Mouse (Mus musculus) limb, embryonic 13.5 days (tissue): ENCODE data around the gene Irx2. TPM values are rescaled to one million over a fixed set of nuclear protein-coding genes. Genes with fewer than 3 reads are reported as not detected.

Experiments
- ATAC-seq: fragments of 200-750 bp; cut with Nextera tagmentation; 2 replicates; pipeline ENCODE4 v1.8.0; 2017; ENCODE audit warnings: low read depth, moderate number of reproducible peaks, moderate TSS enrichment; ENCODE audit not compliant: low FRiP score
- H3K27ac ChIP-seq: fragments of 300-500 bp; sonication (generic); 2 replicates; pipeline ENCODE4 v1.5.1; 2015; ENCODE audit warnings: inconsistent platforms, mild to moderate bottlenecking, moderate library complexity
- H3K27me3 ChIP-seq: fragments of 300-500 bp; sonication (generic); 2 replicates; pipeline ENCODE4 v1.6.1; 2015; ENCODE audit warnings: mild to moderate bottlenecking, inconsistent platforms
- H3K36me3 ChIP-seq: fragments of 300-500 bp; sonication (generic); 2 replicates; pipeline ENCODE4 v1.6.1; 2015; ENCODE audit warnings: inconsistent platforms, mild to moderate bottlenecking, moderate library complexity
- H3K4me1 ChIP-seq: fragments of 300-500 bp; sonication (generic); 2 replicates; pipeline ENCODE4 v1.6.1; 2015; ENCODE audit warnings: inconsistent platforms
- H3K4me2 ChIP-seq: fragments of 300-500 bp; sonication (generic); replicated peaks from 2 replicates; pipeline ENCODE4 v1.6.1; 2015; ENCODE audit warnings: inconsistent platforms, mild to moderate bottlenecking, moderate library complexity
- H3K4me3 ChIP-seq: fragments of 300-500 bp; sonication (generic); 2 replicates; pipeline ENCODE4 v1.5.1; 2015; ENCODE audit warnings: moderate library complexity, mild to moderate bottlenecking, inconsistent platforms
- H3K9ac ChIP-seq: fragments of 300-500 bp; sonication (generic); 2 replicates; pipeline ENCODE4 v1.6.1; 2015; ENCODE audit warnings: mild to moderate bottlenecking, inconsistent platforms
- H3K9me3 ChIP-seq: fragments of 300-500 bp; sonication (generic); 2 replicates; pipeline ENCODE4 v1.6.1; 2016; ENCODE audit warnings: inconsistent platforms
- WGBS: fragments of 180-500 bp; shearing (Covaris S2); methylation state at CpG from one replicate; pipeline ENCODE4 v1.1.7; 2015; 5-methylcytosine and 5-hydroxymethylcytosine counted together
- polyA plus RNA-seq: library from polyadenylated mRNA; unstranded; fragments of >200 nt; fragmentation: Nextera tagmentation; extraction: Ambion mirVana; gene quantifications from 2 replicates; pipeline ENCODE4 v1.2.1, GENCODE M21; 2015

Gene Irx2
- polyA plus RNA-seq, 1 experiment from 2014 or later: 14.1 TPM

DNA sequence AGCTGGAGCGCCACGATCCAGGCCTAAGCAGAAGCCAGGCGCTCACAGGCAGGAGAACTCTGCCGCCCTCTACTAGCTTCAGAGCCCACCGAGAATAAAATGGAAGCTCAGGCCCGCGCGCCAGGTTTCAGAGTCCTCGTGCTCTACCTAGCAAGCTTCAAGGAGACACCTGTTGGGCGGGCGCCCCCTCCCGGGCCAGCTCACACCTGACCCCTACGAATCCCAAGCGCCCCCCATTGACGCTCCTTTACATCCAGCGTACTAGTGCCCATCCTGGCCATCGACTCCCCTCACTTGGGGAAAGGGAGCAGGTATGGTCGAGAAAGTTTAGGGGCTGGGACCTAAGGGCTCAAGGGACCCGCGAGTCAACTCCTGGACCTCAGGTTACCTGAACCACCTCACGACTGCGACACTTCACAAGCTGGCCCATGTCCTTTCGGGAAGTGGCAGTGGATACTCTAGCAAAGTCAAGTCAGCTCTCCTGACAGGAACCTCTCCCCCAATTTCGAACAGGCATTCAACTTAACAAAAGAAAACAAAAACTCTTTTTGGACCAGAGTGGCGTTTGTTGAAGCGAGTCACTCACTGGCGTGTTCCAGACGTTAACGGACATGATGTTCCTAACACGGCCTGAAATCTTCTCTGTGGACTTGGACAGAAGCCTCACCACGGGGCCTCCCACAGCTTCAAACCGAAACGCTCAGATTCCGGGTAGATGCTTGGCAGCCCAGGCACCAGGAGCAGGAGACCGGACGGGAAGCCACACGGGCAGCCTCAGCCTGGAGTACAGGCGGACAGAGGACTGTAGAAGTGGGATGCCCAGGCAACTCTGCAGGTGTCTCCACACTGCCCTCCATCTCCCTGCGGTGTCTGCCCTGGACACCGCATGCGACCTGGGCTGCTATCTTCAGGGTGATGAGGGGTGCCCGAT lies 964 bp upstream of the Irx2 start:
- H3K27me3 ChIP-seq: peaks cover 99% of the 10 kb centered on the region
- ATAC-seq: peak; percentile 9; the same call in 1 of the 2 replicates
- no peaks in the 10 kb centered on the region for H3K9me3 ChIP-seq
- H3K36me3 ChIP-seq: no peaks in the 10 kb centered on the region
- 1% methylated on average over 42 of the region's 42 CpGs for WGBS
- H3K4me3 ChIP-seq: peak overlapping the region; percentile 63
- peak overlapping the region; percentile 88 for H3K4me2 ChIP-seq
- peak overlapping the region; percentile 76 for H3K9ac ChIP-seq
- peaks cover 54% of the 10 kb centered on the region for H3K4me1 ChIP-seq
- H3K27ac ChIP-seq: no peak overlapping the region

DNA sequence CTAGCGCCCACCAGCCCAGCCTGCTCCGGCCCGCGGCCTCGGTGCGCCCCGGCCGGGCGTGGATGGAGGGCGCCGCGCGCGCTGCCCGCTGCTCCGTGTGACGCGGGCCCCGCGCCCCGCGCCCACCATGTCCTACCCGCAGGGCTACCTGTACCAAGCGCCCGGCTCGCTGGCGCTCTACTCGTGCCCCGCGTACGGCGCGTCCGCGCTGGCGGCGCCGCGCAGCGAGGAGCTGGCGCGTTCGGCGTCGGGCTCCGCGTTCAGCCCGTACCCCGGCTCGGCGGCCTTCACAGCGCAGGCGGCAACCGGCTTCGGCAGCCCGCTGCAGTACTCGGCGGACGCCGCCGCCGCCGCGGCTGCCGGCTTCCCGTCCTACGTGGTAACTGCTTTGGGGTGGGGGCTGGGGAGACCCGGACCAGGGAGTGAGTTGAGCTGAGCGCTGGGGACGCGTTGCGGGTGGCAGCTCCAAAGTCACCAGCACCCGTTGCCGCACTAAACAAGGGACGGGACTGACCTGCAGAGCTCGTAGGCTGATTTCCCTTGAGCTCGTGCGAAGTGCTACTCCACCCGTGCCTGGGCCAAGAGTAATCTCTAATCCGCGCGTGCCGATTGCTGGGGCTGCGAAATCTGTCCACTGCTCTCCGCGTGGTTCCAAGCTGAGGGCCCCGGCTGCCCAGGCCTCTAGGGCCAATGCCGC lies 463 bp downstream of the Irx2 start:
- WGBS: under 1% methylated on average over 70 of the region's 88 CpGs
- H3K27me3 ChIP-seq: peaks cover 98% of the 10 kb centered on the region
- H3K9me3 ChIP-seq: no peaks in the 10 kb centered on the region
- H3K27ac ChIP-seq: 0 out of 2 replicates have a peak overlapping the region, but pooled peaks have one; percentile 39
- peak overlapping the region; percentile 76 for H3K9ac ChIP-seq
- peak overlapping the region; percentile 88 for H3K4me2 ChIP-seq
- H3K4me3 ChIP-seq: peak overlapping the region; percentile 63
- peaks cover 46% of the 10 kb centered on the region for H3K4me1 ChIP-seq
- H3K36me3 ChIP-seq: no peaks in the 10 kb centered on the region
- ATAC-seq: peak; percentile 1; the same call in 1 of the 2 replicates

DNA sequence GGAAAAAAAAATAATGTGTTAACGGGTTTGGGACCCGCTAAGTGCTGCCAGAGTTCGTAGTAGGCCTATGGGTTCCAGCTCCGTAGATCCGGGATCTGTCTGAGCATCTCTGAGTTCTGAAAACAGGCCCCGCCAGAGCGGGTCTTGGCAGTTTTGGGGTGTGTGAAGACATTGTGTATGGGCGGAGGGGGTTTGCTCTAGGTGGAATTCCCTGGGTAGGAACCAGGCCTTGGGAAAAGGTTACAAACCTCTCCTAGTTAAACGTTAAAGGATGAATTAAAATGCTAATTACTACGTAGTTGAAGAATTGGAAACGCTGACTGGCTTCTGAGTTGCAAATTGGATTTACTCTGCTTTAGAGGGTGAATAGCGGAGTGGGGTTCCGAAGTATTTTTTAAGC lies 1.2 kb downstream of the Irx2 start:
- H3K9me3 ChIP-seq: no peaks in the 10 kb centered on the region
- no peaks in the 10 kb centered on the region for H3K36me3 ChIP-seq
- H3K27me3 ChIP-seq: peaks cover 98% of the 10 kb centered on the region
- H3K4me1 ChIP-seq: peaks cover 40% of the 10 kb centered on the region
- no peak for ATAC-seq
- 1% methylated on average over 13 of the region's 13 CpGs for WGBS
- peak overlapping the region; percentile 88 for H3K4me2 ChIP-seq
- H3K27ac ChIP-seq: no peak overlapping the region
- peak overlapping the region; percentile 63 for H3K4me3 ChIP-seq
- H3K9ac ChIP-seq: peak overlapping the region; percentile 48

DNA sequence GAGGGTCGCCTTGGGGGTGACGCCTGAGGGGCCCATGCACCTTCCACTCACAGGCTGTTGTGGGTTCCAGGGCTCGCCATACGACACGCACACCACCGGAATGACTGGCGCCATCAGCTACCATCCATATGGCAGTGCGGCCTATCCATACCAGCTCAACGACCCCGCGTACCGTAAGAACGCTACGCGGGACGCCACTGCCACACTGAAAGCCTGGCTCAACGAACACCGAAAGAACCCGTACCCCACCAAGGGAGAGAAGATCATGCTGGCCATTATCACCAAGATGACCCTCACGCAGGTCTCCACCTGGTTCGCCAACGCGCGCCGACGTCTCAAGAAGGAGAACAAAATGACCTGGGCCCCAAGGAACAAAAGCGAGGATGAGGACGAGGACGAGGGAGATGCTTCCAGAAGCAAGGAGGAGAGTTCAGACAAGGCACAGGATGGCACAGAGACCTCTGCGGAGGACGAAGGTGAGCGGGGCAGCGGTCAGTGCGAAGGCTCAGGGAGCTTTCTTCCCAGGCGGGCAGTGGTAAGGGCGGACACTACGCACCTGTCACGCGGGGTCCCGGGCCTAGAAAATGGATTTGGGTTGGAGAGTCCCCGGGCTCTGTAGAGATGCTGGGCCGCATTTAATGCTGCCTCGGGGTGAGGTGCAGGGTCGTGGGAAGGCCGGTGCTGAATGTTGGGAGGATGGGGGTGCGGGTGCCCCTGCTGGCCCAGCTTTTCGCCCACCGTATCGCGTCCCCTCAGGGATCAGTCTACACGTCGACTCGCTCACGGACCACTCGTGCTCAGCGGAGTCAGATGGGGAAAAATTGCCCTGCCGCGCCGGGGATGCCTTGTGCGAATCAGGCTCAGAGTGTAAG lies 2.1 kb downstream of the Irx2 start:
- H3K4me2 ChIP-seq: peak overlapping the region; percentile 88
- no peak for ATAC-seq
- no peak overlapping the region for H3K27ac ChIP-seq
- H3K4me1 ChIP-seq: peaks cover 40% of the 10 kb centered on the region
- H3K27me3 ChIP-seq: peaks cover 98% of the 10 kb centered on the region
- H3K9me3 ChIP-seq: no peaks in the 10 kb centered on the region
- no peaks in the 10 kb centered on the region for H3K36me3 ChIP-seq
- peak overlapping the region; percentile 63 for H3K4me3 ChIP-seq
- WGBS: 2% methylated on average over 59 of the region's 60 CpGs
- peak overlapping the region; percentile 59 for H3K9ac ChIP-seq

DNA sequence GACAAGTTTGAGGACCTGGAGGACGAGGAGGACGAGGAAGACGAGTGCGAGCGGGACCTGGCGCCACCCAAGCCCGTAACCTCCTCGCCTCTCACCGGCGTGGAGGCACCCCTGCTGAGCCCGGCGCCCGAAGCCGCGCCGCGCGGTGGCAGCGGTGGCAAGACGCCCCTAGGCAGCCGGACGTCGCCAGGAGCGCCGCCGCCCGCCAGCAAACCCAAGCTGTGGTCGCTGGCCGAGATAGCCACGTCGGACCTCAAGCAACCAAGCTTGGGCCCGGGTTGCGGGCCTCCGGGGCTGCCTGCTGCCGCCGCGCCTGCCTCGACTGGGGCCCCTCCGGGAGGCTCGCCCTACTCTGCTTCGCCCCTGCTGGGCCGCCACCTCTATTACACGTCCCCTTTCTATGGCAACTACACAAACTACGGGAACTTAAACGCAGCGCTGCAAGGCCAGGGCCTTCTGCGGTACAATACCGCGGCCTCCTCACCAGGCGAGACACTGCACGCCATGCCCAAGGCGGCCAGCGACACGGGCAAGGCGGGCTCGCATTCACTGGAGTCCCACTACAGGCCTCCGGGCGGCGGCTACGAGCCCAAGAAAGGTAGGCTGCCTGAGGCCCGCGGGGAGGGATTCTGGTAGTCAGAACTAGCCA lies 2.9 kb downstream of the Irx2 start:
- peak overlapping the region; percentile 59 for H3K9ac ChIP-seq
- H3K27me3 ChIP-seq: peaks cover 96% of the 10 kb centered on the region
- H3K4me1 ChIP-seq: peaks cover 40% of the 10 kb centered on the region
- no peak overlapping the region for H3K27ac ChIP-seq
- peak overlapping the region; percentile 88 for H3K4me2 ChIP-seq
- no peak for ATAC-seq
- WGBS: 1% methylated on average over 62 of the region's 62 CpGs
- peak overlapping the region; percentile 63 for H3K4me3 ChIP-seq
- H3K9me3 ChIP-seq: no peaks in the 10 kb centered on the region
- no peaks in the 10 kb centered on the region for H3K36me3 ChIP-seq

DNA sequence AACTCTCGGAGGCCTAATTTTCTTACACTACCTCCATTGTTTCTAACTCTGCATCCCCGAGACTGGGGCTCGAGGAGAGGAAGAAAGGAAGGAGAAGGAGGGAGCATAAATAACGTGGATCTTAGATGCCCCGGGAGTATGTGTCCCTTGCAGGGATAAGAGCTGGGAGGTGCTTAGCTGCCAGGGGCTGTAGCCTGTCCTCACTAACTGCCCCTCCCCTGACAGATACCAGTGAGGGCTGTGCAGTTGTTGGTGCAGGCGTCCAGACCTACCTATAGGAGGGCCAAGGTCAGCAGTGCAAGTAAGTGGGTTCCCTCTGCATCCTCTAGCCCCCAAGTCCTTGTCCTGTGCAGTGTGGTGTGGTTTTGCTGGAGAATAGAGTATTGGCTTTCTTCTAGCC lies 3.7 kb downstream of the Irx2 start:
- Histone ChIP-seq H3K4me2 (peak overlapping the region; percentile 88), H3K9ac (0 out of 2 replicates have a peak overlapping the region, but pooled peaks have one; percentile 31), H3K27me3 (peaks cover 94% of the 10 kb centered on the region), H3K4me3 (peak overlapping the region; percentile 63), H3K4me1 (peaks cover 37% of the 10 kb centered on the region), H3K36me3 (no peaks in the 10 kb centered on the region), H3K27ac (no peak overlapping the region), H3K9me3 (no peaks in the 10 kb centered on the region)
- 13% methylated on average over 6 of the region's 6 CpGs for WGBS
- no peak for ATAC-seq

DNA sequence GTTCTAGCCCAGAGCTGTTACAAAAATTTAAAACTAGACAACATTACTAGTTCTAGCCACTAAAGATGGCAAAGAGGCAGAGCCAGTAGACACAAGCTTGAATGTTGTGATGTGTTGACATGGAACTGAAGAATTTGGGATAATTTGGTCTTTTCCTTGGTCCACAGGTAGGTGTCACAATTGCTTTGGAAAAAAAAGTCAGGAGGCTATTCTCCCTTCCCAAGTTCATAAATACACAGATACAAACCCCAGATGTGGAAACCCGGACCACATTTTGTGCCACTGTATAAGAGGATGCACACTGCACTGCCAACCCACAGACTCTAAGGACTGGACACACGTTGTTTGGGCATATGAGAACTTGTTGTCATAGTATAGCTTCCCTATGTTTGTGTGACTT lies 4.5 kb downstream of the Irx2 start:
- peak overlapping the region; percentile 63; the same call in 1 of the 2 replicates for H3K4me3 ChIP-seq
- 16% methylated on average over 2 of the region's 2 CpGs for WGBS
- H3K27me3 ChIP-seq: peaks cover 94% of the 10 kb centered on the region
- H3K9me3 ChIP-seq: no peaks in the 10 kb centered on the region
- H3K4me2 ChIP-seq: peak overlapping the region; percentile 88
- no peak overlapping the region for H3K9ac ChIP-seq
- H3K4me1 ChIP-seq: peaks cover 30% of the 10 kb centered on the region
- ATAC-seq: no peak
- no peaks in the 10 kb centered on the region for H3K36me3 ChIP-seq
- H3K27ac ChIP-seq: no peak overlapping the region

DNA sequence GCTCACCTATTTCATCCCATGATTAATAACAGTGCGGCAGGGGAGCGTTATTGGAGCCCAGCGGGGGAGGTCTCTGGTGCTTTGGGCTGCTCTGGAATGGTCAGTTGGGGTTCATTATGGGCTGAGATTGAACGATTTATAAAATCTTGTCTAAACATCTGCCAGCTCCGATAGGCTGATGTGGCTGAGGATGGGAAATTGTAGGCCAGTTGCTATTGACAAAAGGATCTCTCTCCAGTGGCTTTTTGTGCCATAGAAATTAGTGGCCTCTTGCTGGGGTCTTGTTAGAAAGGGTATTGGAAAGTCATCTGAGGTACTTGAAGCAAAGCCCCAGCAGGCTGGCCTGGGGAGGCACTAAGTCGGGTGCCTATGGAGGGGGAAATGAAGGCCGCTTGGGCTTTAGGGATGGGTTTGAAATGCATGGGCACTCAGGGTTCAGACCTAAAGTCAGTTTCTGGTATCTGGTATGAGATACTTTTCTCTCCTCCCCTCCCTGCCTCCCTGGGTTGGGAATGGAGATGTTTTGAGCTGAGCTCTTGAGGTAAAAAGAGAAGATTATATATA lies 6.2 kb downstream of the Irx2 start:
- Histone ChIP-seq H3K4me2 (no peak overlapping the region), H3K36me3 (no peaks in the 10 kb centered on the region), H3K4me3 (no peak overlapping the region), H3K27me3 (peaks cover 95% of the 10 kb centered on the region), H3K9ac (no peak overlapping the region), H3K9me3 (no peaks in the 10 kb centered on the region), H3K27ac (no peak overlapping the region), H3K4me1 (peaks cover 36% of the 10 kb centered on the region)
- ATAC-seq: no peak
- 14% methylated on average over 7 of the region's 7 CpGs for WGBS

DNA sequence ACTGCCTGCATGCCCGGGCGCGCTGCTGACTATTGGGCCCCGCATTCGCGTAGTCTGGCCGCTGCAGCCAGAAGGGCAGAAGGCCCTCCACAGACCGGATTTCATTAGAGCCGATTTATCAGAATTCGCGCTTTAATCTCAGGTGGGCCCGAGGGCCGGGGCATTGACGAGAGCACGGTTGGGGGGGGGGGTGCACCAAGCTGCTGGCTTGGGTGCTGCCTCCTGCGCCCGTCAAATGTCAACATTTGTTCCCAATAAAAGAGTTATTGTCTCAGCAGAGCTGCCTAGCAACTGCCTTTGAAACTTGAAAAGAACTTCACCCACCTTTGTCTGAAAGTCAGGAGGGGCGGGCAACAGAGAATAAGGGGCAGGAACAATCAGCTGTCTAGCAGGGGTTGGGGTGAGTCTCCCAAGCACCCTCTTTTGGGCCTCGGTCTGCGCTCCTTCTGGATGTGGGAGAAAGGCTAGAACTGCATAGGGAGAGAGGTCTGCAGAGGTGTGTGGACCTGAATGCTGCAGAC lies 7.8 kb downstream of the Irx2 start:
- Histone ChIP-seq H3K4me2 (peak overlapping the region; percentile 31; the same call in 1 of the 2 replicates), H3K27me3 (peaks cover 95% of the 10 kb centered on the region), H3K27ac (no peak overlapping the region), H3K4me1 (peaks cover 35% of the 10 kb centered on the region), H3K4me3 (no peak overlapping the region), H3K9ac (no peak overlapping the region), H3K9me3 (no peaks in the 10 kb centered on the region), H3K36me3 (no peaks in the 10 kb centered on the region)
- no peak for ATAC-seq
- WGBS: 1% methylated on average over 20 of the region's 20 CpGs

DNA sequence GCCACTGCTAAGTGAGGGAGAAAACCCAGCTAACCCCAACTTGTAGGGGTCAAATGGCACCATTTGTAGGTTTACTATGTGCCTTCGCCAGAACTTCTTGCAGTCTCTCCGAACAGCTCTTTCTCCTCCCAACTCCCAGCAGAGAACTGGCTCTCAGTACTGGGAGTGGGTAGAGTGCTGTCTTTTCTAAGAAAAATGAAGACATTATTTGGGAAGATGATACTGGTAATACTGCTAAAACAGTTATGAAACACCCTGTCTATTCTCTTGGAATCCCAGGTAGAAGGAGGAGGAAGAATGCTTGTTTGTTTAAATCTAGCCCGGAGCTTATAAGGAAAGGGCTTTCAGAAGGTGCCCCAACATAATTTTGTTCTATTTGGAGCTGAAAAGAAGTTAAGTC lies 8.9 kb downstream of the Irx2 start:
- peaks cover 95% of the 10 kb centered on the region for H3K27me3 ChIP-seq
- 13% methylated on average over 3 of the region's 3 CpGs for WGBS
- no peaks in the 10 kb centered on the region for H3K9me3 ChIP-seq
- peaks cover 23% of the 10 kb centered on the region for H3K4me1 ChIP-seq
- no peaks in the 10 kb centered on the region for H3K36me3 ChIP-seq
- H3K9ac ChIP-seq: no peak overlapping the region
- no peak overlapping the region for H3K4me3 ChIP-seq
- no peak overlapping the region for H3K4me2 ChIP-seq
- H3K27ac ChIP-seq: no peak overlapping the region
- no peak for ATAC-seq
